Mouse (Mus musculus): ENCODE results near the gene Ago1. TPM values are rescaled to one million over a fixed set of nuclear protein-coding genes. Genes with fewer than 3 reads are reported as not detected.
A peak's percentile ranks its signal among the peaks of the same experiment; 100 is the strongest.

The Ago1 gene
- polyA plus RNA-seq, 1 experiment from 2014 or later, result 8.4 TPM

GRCm38 (mm10) chr4:126436268-126436667, 32.1 kb downstream of the Ago1 start:
- ATAC-seq, result peak; percentile 88
- Histone ChIP-seq H3K9me3 (ENCODE audit: control insufficient read depth, low read length) (no peaks in the 10 kb centered on the region), H3K4me1 (ENCODE audit: control insufficient read depth, insufficient read depth, low read depth, low read length) (no peaks in the 10 kb centered on the region; the same call in 1 of the 2 replicates), H3K9ac (ENCODE audit: low read depth, low read length) (no peak overlapping the region; the same call in 1 of the 2 replicates), H3K27ac (ENCODE audit: low read depth, low read length) (peak overlapping the region; percentile 64), H3K36me3 (ENCODE audit: control insufficient read depth, insufficient read depth, low read length) (peaks cover 25% of the 10 kb centered on the region), H3K4me3 (ENCODE audit: low read length) (no peak overlapping the region), H3K27me3 (replicated peaks; ENCODE audit: control insufficient read depth, insufficient read depth, low read length) (no peaks in the 10 kb centered on the region), H3K4me2 (ENCODE audit: low read length) (no peak overlapping the region)
- WGBS, result 42% methylated on average over 2 of the region's 2 CpGs

- Histone ChIP-seq H3K4me2 (ENCODE audit: low read length) (no peak overlapping the region), H3K27ac (ENCODE audit: low read depth, low read length) (no peak overlapping the region), H3K9me3 (ENCODE audit: control insufficient read depth, low read length) (no peaks in the 10 kb centered on the region), H3K27me3 (replicated peaks; ENCODE audit: control insufficient read depth, insufficient read depth, low read length) (no peaks in the 10 kb centered on the region), H3K36me3 (ENCODE audit: control insufficient read depth, insufficient read depth, low read length) (peaks cover 14% of the 10 kb centered on the region), H3K4me3 (ENCODE audit: low read length) (no peak overlapping the region), H3K4me1 (ENCODE audit: control insufficient read depth, insufficient read depth, low read depth, low read length) (no peaks in the 10 kb centered on the region; the same call in 1 of the 2 replicates), H3K9ac (ENCODE audit: low read depth, low read length) (no peak overlapping the region)
- ATAC-seq, result no peak
- 88% methylated on average over 2 of the region's 2 CpGs for WGBS
Observed at GRCm38 (mm10) chr4:126434094-126434493, 34.3 kb downstream of the Ago1 start.

GRCm38 (mm10) chr4:126433175-126433574, 35.2 kb downstream of the Ago1 start:
- Histone ChIP-seq H3K9me3 (ENCODE audit: control insufficient read depth, low read length) (no peaks in the 10 kb centered on the region), H3K27ac (ENCODE audit: low read depth, low read length) (no peak overlapping the region), H3K4me3 (ENCODE audit: low read length) (no peak overlapping the region), H3K27me3 (replicated peaks; ENCODE audit: control insufficient read depth, insufficient read depth, low read length) (no peaks in the 10 kb centered on the region), H3K9ac (ENCODE audit: low read depth, low read length) (no peak overlapping the region), H3K4me1 (ENCODE audit: control insufficient read depth, insufficient read depth, low read depth, low read length) (peaks cover 5% of the 10 kb centered on the region; the same call in 1 of the 2 replicates), H3K36me3 (ENCODE audit: control insufficient read depth, insufficient read depth, low read length) (peaks cover 8% of the 10 kb centered on the region), H3K4me2 (ENCODE audit: low read length) (no peak overlapping the region)
- ATAC-seq, result no peak
- WGBS, result 94% methylated on average over 4 of the region's 4 CpGs

GRCm38 (mm10) chr4:126431746-126432145, 36.6 kb downstream of the Ago1 start:
- no peak overlapping the region for H3K9ac ChIP-seq (ENCODE audit: low read depth, low read length)
- H3K36me3 ChIP-seq (ENCODE audit: control insufficient read depth, insufficient read depth, low read length), result peaks cover 4% of the 10 kb centered on the region; the same call in 1 of the 2 replicates
- WGBS, result 79% methylated on average over 4 of the region's 4 CpGs
- no peak overlapping the region for H3K27ac ChIP-seq (ENCODE audit: low read depth, low read length)
- no peak overlapping the region for H3K4me3 ChIP-seq (ENCODE audit: low read length)
- ATAC-seq, result no peak
- no peak overlapping the region for H3K4me2 ChIP-seq (ENCODE audit: low read length)
- H3K27me3 ChIP-seq (replicated peaks; ENCODE audit: control insufficient read depth, insufficient read depth, low read length), result no peaks in the 10 kb centered on the region
- H3K4me1 ChIP-seq (ENCODE audit: control insufficient read depth, insufficient read depth, low read depth, low read length), result peaks cover 6% of the 10 kb centered on the region; the same call in 1 of the 2 replicates
- H3K9me3 ChIP-seq (ENCODE audit: control insufficient read depth, low read length), result no peaks in the 10 kb centered on the region

GRCm38 (mm10) chr4:126429347-126430079, 38.9 kb downstream of the Ago1 start, which contains the start of gene Ago3:
Gene Ago3 (minus strand): TSS chr4:126429556.
- Histone ChIP-seq H3K36me3 (ENCODE audit: control insufficient read depth, insufficient read depth, low read length) (no peaks in the 10 kb centered on the region), H3K27me3 (replicated peaks; ENCODE audit: control insufficient read depth, insufficient read depth, low read length) (no peaks in the 10 kb centered on the region), H3K9ac (ENCODE audit: low read depth, low read length) (peak within 1 kb of the TSS; percentile 96), H3K4me2 (ENCODE audit: low read length) (peak within 1 kb of the TSS; percentile 74), H3K4me3 (ENCODE audit: low read length) (peak within 1 kb of the TSS; percentile 97), H3K4me1 (ENCODE audit: control insufficient read depth, insufficient read depth, low read depth, low read length) (peaks cover 6% of the 10 kb centered on the region; the same call in 1 of the 2 replicates), H3K9me3 (ENCODE audit: control insufficient read depth, low read length) (no peaks in the 10 kb centered on the region), H3K27ac (ENCODE audit: low read depth, low read length) (peak within 1 kb of the TSS; percentile 95)
- WGBS, result under 1% methylated on average over 54 of the region's 65 CpGs
- ATAC-seq, result peak; percentile 95

- ATAC-seq, result no peak
- WGBS, result under 1% methylated on average over 24 of the region's 24 CpGs
- no peaks in the 10 kb centered on the region for H3K9me3 ChIP-seq (ENCODE audit: control insufficient read depth, low read length)
Observed at GRCm38 (mm10) chr4:126428682-126429346, 39.6 kb downstream of the Ago1 start.

GRCm38 (mm10) chr4:126423866-126424265, 44.5 kb downstream of the Ago1 start:
- Histone ChIP-seq H3K27me3 (replicated peaks; ENCODE audit: control insufficient read depth, insufficient read depth, low read length) (no peaks in the 10 kb centered on the region), H3K4me3 (ENCODE audit: low read length) (no peak overlapping the region), H3K36me3 (ENCODE audit: control insufficient read depth, insufficient read depth, low read length) (no peaks in the 10 kb centered on the region), H3K4me1 (ENCODE audit: control insufficient read depth, insufficient read depth, low read depth, low read length) (peaks cover 6% of the 10 kb centered on the region; the same call in 1 of the 2 replicates), H3K27ac (ENCODE audit: low read depth, low read length) (no peak overlapping the region), H3K4me2 (ENCODE audit: low read length) (no peak overlapping the region), H3K9me3 (ENCODE audit: control insufficient read depth, low read length) (no peaks in the 10 kb centered on the region), H3K9ac (ENCODE audit: low read depth, low read length) (no peak overlapping the region)
- 83% methylated on average over 2 of the region's 2 CpGs for WGBS
- ATAC-seq, result no peak

More at GRCm38 (mm10) chr4:126428682-126429346, 39.6 kb downstream of the Ago1 start:
- Histone ChIP-seq H3K27me3 (replicated peaks; ENCODE audit: control insufficient read depth, insufficient read depth, low read length) (no peaks in the 10 kb centered on the region), H3K4me1 (ENCODE audit: control insufficient read depth, insufficient read depth, low read depth, low read length) (peaks cover 6% of the 10 kb centered on the region; the same call in 1 of the 2 replicates), H3K27ac (ENCODE audit: low read depth, low read length) (peak overlapping the region; percentile 95), H3K36me3 (ENCODE audit: control insufficient read depth, insufficient read depth, low read length) (no peaks in the 10 kb centered on the region), H3K4me2 (ENCODE audit: low read length) (peak overlapping the region; percentile 74), H3K4me3 (ENCODE audit: low read length) (peak overlapping the region; percentile 97), H3K9ac (ENCODE audit: low read depth, low read length) (peak overlapping the region; percentile 96)

- no peaks in the 10 kb centered on the region for H3K27me3 ChIP-seq (replicated peaks; ENCODE audit: control insufficient read depth, insufficient read depth, low read length)
- no peak for ATAC-seq
- no peak overlapping the region for H3K4me3 ChIP-seq (ENCODE audit: low read length)
- H3K27ac ChIP-seq (ENCODE audit: low read depth, low read length), result no peak overlapping the region
- no peaks in the 10 kb centered on the region for H3K9me3 ChIP-seq (ENCODE audit: control insufficient read depth, low read length)
- H3K36me3 ChIP-seq (ENCODE audit: control insufficient read depth, insufficient read depth, low read length), result no peaks in the 10 kb centered on the region
- no peak overlapping the region for H3K4me2 ChIP-seq (ENCODE audit: low read length)
- H3K9ac ChIP-seq (ENCODE audit: low read depth, low read length), result no peak overlapping the region
- H3K4me1 ChIP-seq (ENCODE audit: control insufficient read depth, insufficient read depth, low read depth, low read length), result no peaks in the 10 kb centered on the region
Observed at GRCm38 (mm10) chr4:126415707-126416106, 52.7 kb downstream of the Ago1 start.

GRCm38 (mm10) chr4:126412526-126412925, 55.9 kb downstream of the Ago1 start:
- 94% methylated on average over 3 of the region's 3 CpGs for WGBS
- Histone ChIP-seq H3K9ac (ENCODE audit: low read depth, low read length) (no peak overlapping the region), H3K4me3 (ENCODE audit: low read length) (no peak overlapping the region), H3K9me3 (ENCODE audit: control insufficient read depth, low read length) (no peaks in the 10 kb centered on the region), H3K27me3 (replicated peaks; ENCODE audit: control insufficient read depth, insufficient read depth, low read length) (no peaks in the 10 kb centered on the region), H3K4me2 (ENCODE audit: low read length) (no peak overlapping the region), H3K36me3 (ENCODE audit: control insufficient read depth, insufficient read depth, low read length) (no peaks in the 10 kb centered on the region), H3K4me1 (ENCODE audit: control insufficient read depth, insufficient read depth, low read depth, low read length) (no peaks in the 10 kb centered on the region), H3K27ac (ENCODE audit: low read depth, low read length) (no peak overlapping the region)
- ATAC-seq, result no peak
